In the genomic region with DNA sequence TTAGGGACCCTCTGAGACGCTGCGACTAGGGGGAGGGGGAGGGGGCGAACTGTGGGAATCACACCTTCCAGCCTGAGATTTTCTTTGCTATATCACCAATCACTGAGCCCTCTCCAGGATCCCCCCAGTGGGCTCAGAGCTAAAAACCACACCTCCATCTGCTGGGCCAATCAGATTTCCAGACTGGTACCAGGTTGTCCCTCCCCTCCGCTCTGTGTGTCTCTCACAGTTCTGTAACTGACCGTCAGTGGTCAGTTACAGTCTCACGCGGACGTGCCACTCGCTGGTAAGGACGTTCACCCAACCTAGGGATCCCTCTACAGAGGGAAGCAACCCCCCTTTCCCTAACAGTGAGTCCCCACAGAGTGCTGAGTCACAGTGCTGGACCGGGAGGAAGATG, we compare ENCODE assay signal across 16 mouse cellular contexts.
DNase-seq lines count a peak whose midpoint lies in the region; ATAC-seq and TF ChIP-seq lines count a peak whose summit lies in the region.
"Had no signal": no experiment of that assay in that cellular context is flagged by ENCODE, and none has a peak within 500 bp of the region (broad histone marks: within the 10 kb centered on the region; RNA-seq: fewer than 3 reads in every experiment).

No protein-coding gene starts in this region.

- WGBS in hindbrain, postnatal 0 days = 41% methylated on average over 11 of the region's 11 CpGs
- 44% methylated on average over 11 of the region's 11 CpGs for WGBS in cerebellum, adult 2 months

- TF ChIP-seq CTCF in layer of hippocampus, adult 2 months (conservative IDR thresholded peaks at IDR 0.05) = no peak
- no peak for TF ChIP-seq CTCF in hindbrain, postnatal 0 days (IDR thresholded peaks at IDR 0.05; ENCODE audit: low read depth)
- no peak for TF ChIP-seq CTCF in cerebellum, adult 2 months (IDR thresholded peaks at IDR 0.05; ENCODE audit: borderline replicate concordance, insufficient read depth, low read depth, low read length)

- peak overlapping the region; percentile 75 for H3K27ac ChIP-seq in layer of hippocampus, adult 2 months
- H3K27ac ChIP-seq in hindbrain, postnatal 0 days = no peak overlapping the region
- H3K27ac ChIP-seq in cerebellum, adult 2 months (ENCODE audit: insufficient read depth, low read length) = no peak overlapping the region
- H3K27ac ChIP-seq: embryonic facial prominence, embryonic 13.5 days; liver, embryonic 13.5 days; macrophage had no signal

- no peak overlapping the region for H3K4me2 ChIP-seq in hindbrain, postnatal 0 days (ENCODE audit: low read depth, low read length)
- H3K4me2 ChIP-seq: embryonic facial prominence, embryonic 13.5 days; heart, embryonic 12.5 days; liver, embryonic 13.5 days had no signal

- no peak for DNase-seq in layer of hippocampus, adult 2 months (ENCODE audit: low spot score in 2 of 2)
- DNase-seq in layer of hippocampus, postnatal 14 days (ENCODE audit: low spot score in 2 of 2) = no peak
- peak; percentile 58 for DNase-seq in MN1 (ENCODE audit: low spot score)
- peak; percentile 50 for DNase-seq in embryo, embryonic 10.5 days (ENCODE audit: low spot score)
- DNase-seq in hindbrain, postnatal 0 days (ENCODE audit: low spot score) = no peak
- no peak for DNase-seq in heart, adult 11 months
- no peak for DNase-seq in cerebellum, adult 2 months
- DNase-seq: adrenal gland, postnatal 25 days; cerebellum, adult 11 months; kidney, postnatal 10 days; liver, embryonic 13.5 days; thymus, postnatal 4 days had no signal

- H3K4me1 ChIP-seq in hindbrain, postnatal 0 days (ENCODE audit: insufficient read depth, low read length) = no peaks in the 10 kb centered on the region
- H3K4me1 ChIP-seq in cerebellum, adult 2 months (ENCODE audit: control insufficient read depth, insufficient read depth, low read length) = no peaks in the 10 kb centered on the region; the same call in 1 of the 2 replicates
- H3K4me1 ChIP-seq: liver, embryonic 13.5 days had no signal

- peak; percentile 63 for ATAC-seq in hindbrain, postnatal 0 days
- ATAC-seq: inflammation-experienced regulatory T-cells, adult 6 months had no signal

- no peaks in the 10 kb centered on the region for H3K27me3 ChIP-seq in hindbrain, postnatal 0 days (ENCODE audit: insufficient read depth, low read length)
- no peaks in the 10 kb centered on the region for H3K27me3 ChIP-seq in cerebellum, adult 2 months (ENCODE audit: control insufficient read depth, insufficient read depth, low read length)
- H3K27me3 ChIP-seq: embryonic facial prominence, embryonic 13.5 days; heart, embryonic 12.5 days; liver, embryonic 13.5 days had no signal

- no peak overlapping the region for H3K9ac ChIP-seq in hindbrain, postnatal 0 days (replicated peaks; ENCODE audit: low read length)
- H3K9ac ChIP-seq: embryonic facial prominence, embryonic 13.5 days; heart, embryonic 12.5 days; liver, embryonic 13.5 days had no signal

- no peaks in the 10 kb centered on the region for H3K9me3 ChIP-seq in hindbrain, postnatal 0 days (ENCODE audit: low read length)
- H3K9me3 ChIP-seq: embryonic facial prominence, embryonic 13.5 days; heart, embryonic 12.5 days; liver, embryonic 13.5 days had no signal

- H3K4me3 ChIP-seq in layer of hippocampus, adult 2 months = no peak overlapping the region
- H3K4me3 ChIP-seq in hindbrain, postnatal 0 days (ENCODE audit: low read length) = no peak overlapping the region
- no peak overlapping the region for H3K4me3 ChIP-seq in cerebellum, adult 2 months (replicated peaks; ENCODE audit: insufficient read depth, low read depth, low read length)
- H3K4me3 ChIP-seq: embryonic facial prominence, embryonic 13.5 days; heart, embryonic 12.5 days; liver, embryonic 13.5 days had no signal

- H3K36me3 ChIP-seq in hindbrain, postnatal 0 days (ENCODE audit: insufficient read depth, low read length) = peaks cover 13% of the 10 kb centered on the region
- H3K36me3 ChIP-seq: liver, embryonic 13.5 days had no signal

- no peak for TF ChIP-seq POLR2A in cerebellum, adult 2 months (IDR thresholded peaks at IDR 0.05; ENCODE audit: borderline replicate concordance, insufficient read depth, low read length)

Comparison
In these comparisons a context has a peak if more than half of its experiments do, and no peak if none do; other contexts are left out.
1. DNase-seq: peak in MN1 (single experiment) and embryo, embryonic 10.5 days (single experiment); none in layer of hippocampus, adult 2 months (0 of 2), layer of hippocampus, postnatal 14 days (0 of 2), hindbrain, postnatal 0 days (single experiment), heart, adult 11 months (single experiment) and cerebellum, adult 2 months (0 of 2).